Mouse (Mus musculus): ENCODE data around the gene Erbb3. TPM values are rescaled to one million over a fixed set of nuclear protein-coding genes. Genes with fewer than 3 reads are reported as not detected.

The Erbb3 gene
- polyA plus RNA-seq, 1 experiment from 2014 or later: 7.6 TPM

DNA sequence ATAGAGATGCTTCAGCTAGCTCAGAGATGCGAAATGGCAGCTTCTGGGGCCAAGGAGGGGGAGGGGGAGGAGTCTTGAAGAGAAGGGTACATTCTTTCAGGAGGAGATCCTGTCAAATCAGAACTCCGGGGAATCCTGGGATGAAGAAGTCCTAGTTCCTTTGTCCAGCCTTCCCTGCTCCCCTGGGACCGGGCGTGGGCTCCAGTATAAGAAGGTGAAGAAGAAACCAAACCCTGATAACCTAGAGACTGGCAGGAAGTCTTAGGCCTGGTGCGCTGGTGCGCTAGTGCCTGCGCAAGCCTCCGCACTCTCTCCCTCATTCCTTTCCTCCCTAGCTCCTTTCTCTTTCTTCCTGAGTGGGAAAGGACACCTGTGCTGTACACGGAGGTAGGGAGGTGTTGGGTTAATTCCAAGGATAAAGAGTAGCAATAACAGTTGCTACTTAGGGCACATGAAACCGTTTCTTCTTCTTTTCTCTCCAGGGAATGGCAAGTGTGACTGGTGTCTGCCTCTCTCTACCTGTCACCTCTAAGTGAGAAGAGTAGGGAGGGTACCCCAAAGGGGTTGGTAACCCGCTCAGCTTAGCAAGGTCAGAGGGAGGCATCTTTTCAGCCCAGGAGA, 65.2 kb downstream of the Erbb3 start:
- Histone ChIP-seq H3K4me3 (ENCODE audit: low read depth, low read length) (peak overlapping the region; percentile 67), H3K4me1 (ENCODE audit: control insufficient read depth, insufficient read depth, low read length) (peaks cover 6% of the 10 kb centered on the region; the same call in 1 of the 2 replicates), H3K36me3 (ENCODE audit: control insufficient read depth, insufficient read depth, low read length) (no peaks in the 10 kb centered on the region), H3K4me2 (ENCODE audit: low read depth, severe bottlenecking) (peak overlapping the region; percentile 100), H3K9ac (ENCODE audit: low read length) (peak overlapping the region; percentile 56), H3K9me3 (ENCODE audit: control insufficient read depth, low read length) (no peaks in the 10 kb centered on the region), H3K27ac (replicated peaks; ENCODE audit: low read depth, low read length) (no peak overlapping the region), H3K27me3 (ENCODE audit: control insufficient read depth, insufficient read depth, low read length) (peaks cover 29% of the 10 kb centered on the region)
- ATAC-seq (ENCODE audit: insufficient number of reproducible peaks, low FRiP score, low TSS enrichment, low read depth): no peak
- no peak for DNase-seq (ENCODE audit: low spot score)
- WGBS: 8% methylated on average over 11 of the region's 11 CpGs

- ATAC-seq (ENCODE audit: insufficient number of reproducible peaks, low FRiP score, low TSS enrichment, low read depth) (no peak), DNase-seq (ENCODE audit: low spot score) (no peak)
- no peak overlapping the region for H3K9ac ChIP-seq (ENCODE audit: low read length)
- no peak overlapping the region for H3K4me3 ChIP-seq (ENCODE audit: low read depth, low read length)
- H3K9me3 ChIP-seq (ENCODE audit: control insufficient read depth, low read length): no peaks in the 10 kb centered on the region
- H3K4me2 ChIP-seq (ENCODE audit: low read depth, severe bottlenecking): no peak overlapping the region
- WGBS: 78% methylated on average over 6 of the region's 6 CpGs
- no peaks in the 10 kb centered on the region for H3K36me3 ChIP-seq (ENCODE audit: control insufficient read depth, insufficient read depth, low read length)
- H3K27me3 ChIP-seq (ENCODE audit: control insufficient read depth, insufficient read depth, low read length): peaks cover 38% of the 10 kb centered on the region
- no peak overlapping the region for H3K27ac ChIP-seq (replicated peaks; ENCODE audit: low read depth, low read length)
- peaks cover 6% of the 10 kb centered on the region; the same call in 1 of the 2 replicates for H3K4me1 ChIP-seq (ENCODE audit: control insufficient read depth, insufficient read depth, low read length)
Measured at GRCm38 (mm10) chr10:128522351-128522750, 67.1 kb downstream of the Erbb3 start.

GRCm38 (mm10) chr10:128520591-128520990, 68.9 kb downstream of the Erbb3 start:
- no peak for ATAC-seq (ENCODE audit: insufficient number of reproducible peaks, low FRiP score, low TSS enrichment, low read depth)
- Histone ChIP-seq H3K4me3 (ENCODE audit: low read depth, low read length) (no peak overlapping the region), H3K9me3 (ENCODE audit: control insufficient read depth, low read length) (no peaks in the 10 kb centered on the region), H3K4me1 (ENCODE audit: control insufficient read depth, insufficient read depth, low read length) (peaks cover 6% of the 10 kb centered on the region; the same call in 1 of the 2 replicates), H3K36me3 (ENCODE audit: control insufficient read depth, insufficient read depth, low read length) (no peaks in the 10 kb centered on the region; the same call in 1 of the 2 replicates), H3K9ac (ENCODE audit: low read length) (no peak overlapping the region), H3K4me2 (ENCODE audit: low read depth, severe bottlenecking) (no peak overlapping the region), H3K27me3 (ENCODE audit: control insufficient read depth, insufficient read depth, low read length) (peaks cover 52% of the 10 kb centered on the region), H3K27ac (replicated peaks; ENCODE audit: low read depth, low read length) (no peak overlapping the region)
- no peak for DNase-seq (ENCODE audit: low spot score)
- WGBS: 87% methylated on average over 16 of the region's 16 CpGs

- Histone ChIP-seq H3K36me3 (ENCODE audit: control insufficient read depth, insufficient read depth, low read length) (no peaks in the 10 kb centered on the region; the same call in 1 of the 2 replicates), H3K9me3 (ENCODE audit: control insufficient read depth, low read length) (no peaks in the 10 kb centered on the region), H3K4me1 (ENCODE audit: control insufficient read depth, insufficient read depth, low read length) (no peaks in the 10 kb centered on the region), H3K4me2 (ENCODE audit: low read depth, severe bottlenecking) (no peak overlapping the region), H3K27ac (replicated peaks; ENCODE audit: low read depth, low read length) (no peak overlapping the region), H3K4me3 (ENCODE audit: low read depth, low read length) (no peak overlapping the region), H3K27me3 (ENCODE audit: control insufficient read depth, insufficient read depth, low read length) (peaks cover 44% of the 10 kb centered on the region), H3K9ac (ENCODE audit: low read length) (no peak overlapping the region)
- no peak for ATAC-seq (ENCODE audit: insufficient number of reproducible peaks, low FRiP score, low TSS enrichment, low read depth)
- DNase-seq (ENCODE audit: low spot score): peak; percentile 34
- 74% methylated on average over 7 of the region's 7 CpGs for WGBS
Measured at GRCm38 (mm10) chr10:128518833-128519232, 70.6 kb downstream of the Erbb3 start.

Small RNA genes within 50 kb of the gene (microRNA-seq; reads per million reads assigned to microRNA genes)
- gene Gm47275 (not detected), gene Mir6917 (not detected)

Other genes with a start within 250 kb of the Erbb3 start
- 8.5 and 11.0 TPM in 2 replicates for gene Coq10a, start 220.7 kb downstream of the Erbb3 start, polyA plus RNA-seq (2014; fragmentation: Nextera tagmentation; extraction: Ambion mirVana)
- 12.0 and 12.8 TPM in 2 replicates for gene Ankrd52, start 212.5 kb downstream of the Erbb3 start, polyA plus RNA-seq (2014; fragmentation: Nextera tagmentation; extraction: Ambion mirVana)
- gene Slc39a5, start 188.4 kb downstream of the Erbb3 start, polyA plus RNA-seq (2014; fragmentation: Nextera tagmentation; extraction: Ambion mirVana): 0.07 and 0.20 TPM in 2 replicates
- 89.9 and 91.8 TPM in 2 replicates for gene Nabp2, start 178.2 kb downstream of the Erbb3 start, polyA plus RNA-seq (2014; fragmentation: Nextera tagmentation; extraction: Ambion mirVana)
- 34.3 and 34.6 TPM in 2 replicates for gene Rnf41, start 178.0 kb downstream of the Erbb3 start, polyA plus RNA-seq (2014; fragmentation: Nextera tagmentation; extraction: Ambion mirVana)
- 96.5 and 105 TPM in 2 replicates for gene Smarcc2, start 130.4 kb downstream of the Erbb3 start, polyA plus RNA-seq (2014; fragmentation: Nextera tagmentation; extraction: Ambion mirVana)
- gene Myl6, start 95.5 kb downstream of the Erbb3 start, polyA plus RNA-seq (2014; fragmentation: Nextera tagmentation; extraction: Ambion mirVana): 656 and 696 TPM in 2 replicates
- gene Myl6b, start 91.0 kb downstream of the Erbb3 start, polyA plus RNA-seq (2014; fragmentation: Nextera tagmentation; extraction: Ambion mirVana): 3.1 and 4.4 TPM in 2 replicates
- gene Esyt1, start 63.8 kb downstream of the Erbb3 start, polyA plus RNA-seq (2014; fragmentation: Nextera tagmentation; extraction: Ambion mirVana): 7.6 and 8.9 TPM in 2 replicates
- 15.3 and 19.4 TPM in 2 replicates for gene Zc3h10, start 41.9 kb downstream of the Erbb3 start, polyA plus RNA-seq (2014; fragmentation: Nextera tagmentation; extraction: Ambion mirVana)
- 4,010 and 4,046 TPM in 2 replicates for gene Rpl41, start 40.3 kb downstream of the Erbb3 start, polyA plus RNA-seq (2014; fragmentation: Nextera tagmentation; extraction: Ambion mirVana)
- gene Pa2g4, start 23.7 kb downstream of the Erbb3 start, polyA plus RNA-seq (2014; fragmentation: Nextera tagmentation; extraction: Ambion mirVana): 274 and 289 TPM in 2 replicates
- gene Rps26, start 37.1 kb upstream of the Erbb3 start, polyA plus RNA-seq (2014; fragmentation: Nextera tagmentation; extraction: Ambion mirVana): 831 and 876 TPM in 2 replicates
- 3.2 and 3.4 TPM in 2 replicates for gene Ikzf4, start 56.3 kb upstream of the Erbb3 start, polyA plus RNA-seq (2014; fragmentation: Nextera tagmentation; extraction: Ambion mirVana)
- gene Suox, start 84.4 kb upstream of the Erbb3 start, polyA plus RNA-seq (2014; fragmentation: Nextera tagmentation; extraction: Ambion mirVana): 12.2 and 12.3 TPM in 2 replicates
- gene Rab5b, start 106.6 kb upstream of the Erbb3 start, polyA plus RNA-seq (2014; fragmentation: Nextera tagmentation; extraction: Ambion mirVana): 62.4 and 62.5 TPM in 2 replicates
- gene Pmel, start 114.5 kb upstream of the Erbb3 start, polyA plus RNA-seq (2014; fragmentation: Nextera tagmentation; extraction: Ambion mirVana): 0.34 and 0.87 TPM in 2 replicates
- 151 TPM in 2 replicates for gene Cdk2, start 115.4 kb upstream of the Erbb3 start, polyA plus RNA-seq (2014; fragmentation: Nextera tagmentation; extraction: Ambion mirVana)
- gene Dgka, start 155.2 kb upstream of the Erbb3 start, polyA plus RNA-seq (2014; fragmentation: Nextera tagmentation; extraction: Ambion mirVana): 5.4 and 6.5 TPM in 2 replicates
- 49.4 and 52.4 TPM in 2 replicates for gene Pym1, start 158.2 kb upstream of the Erbb3 start, polyA plus RNA-seq (2014; fragmentation: Nextera tagmentation; extraction: Ambion mirVana)
- 0.35 and 0.55 TPM in 2 replicates for gene Mmp19, start 201.3 kb upstream of the Erbb3 start, polyA plus RNA-seq (2014; fragmentation: Nextera tagmentation; extraction: Ambion mirVana)
- gene Dnajc14, start 214.4 kb upstream of the Erbb3 start, polyA plus RNA-seq (2014; fragmentation: Nextera tagmentation; extraction: Ambion mirVana): 33.3 and 37.8 TPM in 2 replicates
- 18.9 and 22.2 TPM in 2 replicates for gene Tmem198b, start 214.7 kb upstream of the Erbb3 start, polyA plus RNA-seq (2014; fragmentation: Nextera tagmentation; extraction: Ambion mirVana)
- gene Sarnp, start 227.7 kb upstream of the Erbb3 start, polyA plus RNA-seq (2014; fragmentation: Nextera tagmentation; extraction: Ambion mirVana): 285 and 295 TPM in 2 replicates
- 51.8 and 54.5 TPM in 2 replicates for gene Ormdl2, start 232.0 kb upstream of the Erbb3 start, polyA plus RNA-seq (2014; fragmentation: Nextera tagmentation; extraction: Ambion mirVana)